Mouse (Mus musculus): ENCODE measurements around the gene Ropn1l. TPM values are rescaled to one million over a fixed set of nuclear protein-coding genes. Genes with fewer than 3 reads are reported as not detected.

Gene Ropn1l
- polyA plus RNA-seq, 1 experiment = 10.3 TPM

- Histone ChIP-seq H3K79me2 (ENCODE audit: control insufficient read depth, insufficient read depth) (no peaks in the 10 kb centered on the region), H3K4me2 (ENCODE audit: low read depth) (no peak overlapping the region), H3K27me3 (ENCODE audit: control insufficient read depth, insufficient read depth, insufficient read length) (no peaks in the 10 kb centered on the region), H3ac (ENCODE audit: control insufficient read depth, insufficient read length) (no peak overlapping the region), H3K4me3 (no peak overlapping the region), H3K36me3 (ENCODE audit: control insufficient read depth, insufficient read depth) (no peaks in the 10 kb centered on the region)
- no peak for TF ChIP-seq E2F4 (IDR thresholded peaks at IDR 0.05; ENCODE audit: insufficient read depth)
- TF ChIP-seq POLR2A (IDR thresholded peaks at IDR 0.05; ENCODE audit: insufficient read length, low read depth) = no peak
- no peak for TF ChIP-seq TCF3 (IDR thresholded peaks at IDR 0.05; ENCODE audit: insufficient read length, low read depth)
Observed at GRCm38 (mm10) chr15:31407490-31407889, 46.0 kb downstream of the Ropn1l start.

- TF ChIP-seq CEBPB (IDR thresholded peaks at IDR 0.05; ENCODE audit: insufficient read depth, poor library complexity, severe bottlenecking) (no peak), REST (IDR thresholded peaks at IDR 0.05; ENCODE audit: insufficient read depth, insufficient read length) (no peak), USF1 (IDR thresholded peaks at IDR 0.05; ENCODE audit: low read depth) (no peak), E2F4 (IDR thresholded peaks at IDR 0.05; ENCODE audit: insufficient read depth) (no peak), POLR2A (IDR thresholded peaks at IDR 0.05; ENCODE audit: insufficient read length, low read depth) (no peak), MAX (IDR thresholded peaks at IDR 0.05; ENCODE audit: low read depth) (no peak), TCF12 (IDR thresholded peaks at IDR 0.05; ENCODE audit: insufficient read depth, poor library complexity, severe bottlenecking) (no peak), TCF3 (IDR thresholded peaks at IDR 0.05; ENCODE audit: insufficient read length, low read depth) (no peak), SRF (IDR thresholded peaks at IDR 0.05; ENCODE audit: control insufficient read depth, insufficient read length, low read depth) (no peak), MYOG (IDR thresholded peaks at IDR 0.05; ENCODE audit: control insufficient read depth in 1 of 3, insufficient read depth in 1 of 3, insufficient read length in 2 of 3, low read depth in 2 of 3) (no peak), MYOD1 (IDR thresholded peaks at IDR 0.05; ENCODE audit: control insufficient read depth in 1 of 3, insufficient read length in 2 of 3, low read depth in 2 of 3) (no peak), POLR2AphosphoS2 (IDR thresholded peaks at IDR 0.05; ENCODE audit: insufficient read length, low read depth) (no peak)
- no peak overlapping the region for H3ac ChIP-seq (ENCODE audit: control insufficient read depth, insufficient read length)
Observed at GRCm38 (mm10) chr15:31406881-31407280, 46.7 kb downstream of the Ropn1l start.

GRCm38 (mm10) chr15:31404346-31404745, 49.2 kb downstream of the Ropn1l start:
- H3K36me3 ChIP-seq (ENCODE audit: control insufficient read depth, insufficient read depth) = no peaks in the 10 kb centered on the region
- no peaks in the 10 kb centered on the region for H3K27me3 ChIP-seq (ENCODE audit: control insufficient read depth, insufficient read depth, insufficient read length)
- TF ChIP-seq POLR2A (IDR thresholded peaks at IDR 0.05; ENCODE audit: insufficient read length, low read depth) = no peak
- no peak for TF ChIP-seq CEBPB (IDR thresholded peaks at IDR 0.05; ENCODE audit: insufficient read depth, poor library complexity, severe bottlenecking)
- TF ChIP-seq USF1 (IDR thresholded peaks at IDR 0.05; ENCODE audit: low read depth) = no peak
- no peak for TF ChIP-seq TCF12 (IDR thresholded peaks at IDR 0.05; ENCODE audit: insufficient read depth, poor library complexity, severe bottlenecking)
- TF ChIP-seq SRF (IDR thresholded peaks at IDR 0.05; ENCODE audit: control insufficient read depth, insufficient read length, low read depth) = no peak
- no peak for TF ChIP-seq TCF3 (IDR thresholded peaks at IDR 0.05; ENCODE audit: insufficient read length, low read depth)
- TF ChIP-seq POLR2AphosphoS2 (IDR thresholded peaks at IDR 0.05; ENCODE audit: insufficient read length, low read depth) = no peak
- TF ChIP-seq MAX (IDR thresholded peaks at IDR 0.05; ENCODE audit: low read depth) = no peak
- no peak for TF ChIP-seq E2F4 (IDR thresholded peaks at IDR 0.05; ENCODE audit: insufficient read depth)
- TF ChIP-seq MYOD1 (IDR thresholded peaks at IDR 0.05; ENCODE audit: control insufficient read depth in 1 of 3, insufficient read length in 2 of 3, low read depth in 2 of 3) = no peak
- TF ChIP-seq MYOG (IDR thresholded peaks at IDR 0.05; ENCODE audit: control insufficient read depth in 1 of 3, insufficient read depth in 1 of 3, insufficient read length in 2 of 3, low read depth in 2 of 3) = no peak
- H3K4me3 ChIP-seq = no peak overlapping the region
- no peak overlapping the region for H3K4me2 ChIP-seq (ENCODE audit: low read depth)
- no peaks in the 10 kb centered on the region for H3K79me2 ChIP-seq (ENCODE audit: control insufficient read depth, insufficient read depth)
- no peak overlapping the region for H3ac ChIP-seq (ENCODE audit: control insufficient read depth, insufficient read length)

More at GRCm38 (mm10) chr15:31406881-31407280, 46.7 kb downstream of the Ropn1l start:
- Histone ChIP-seq H3K4me2 (ENCODE audit: low read depth) (no peak overlapping the region), H3K79me2 (ENCODE audit: control insufficient read depth, insufficient read depth) (no peaks in the 10 kb centered on the region), H3K4me3 (no peak overlapping the region), H3K36me3 (ENCODE audit: control insufficient read depth, insufficient read depth) (no peaks in the 10 kb centered on the region), H3K27me3 (ENCODE audit: control insufficient read depth, insufficient read depth, insufficient read length) (no peaks in the 10 kb centered on the region)

GRCm38 (mm10) chr15:31402200-31402892, 51.2 kb downstream of the Ropn1l start:
- Histone ChIP-seq H3K4me2 (ENCODE audit: low read depth) (no peak overlapping the region), H3ac (ENCODE audit: control insufficient read depth, insufficient read length) (no peak overlapping the region), H3K4me3 (no peak overlapping the region), H3K27me3 (ENCODE audit: control insufficient read depth, insufficient read depth, insufficient read length) (no peaks in the 10 kb centered on the region), H3K79me2 (ENCODE audit: control insufficient read depth, insufficient read depth) (no peaks in the 10 kb centered on the region), H3K36me3 (ENCODE audit: control insufficient read depth, insufficient read depth) (no peaks in the 10 kb centered on the region)
- TF ChIP-seq TCF12 (IDR thresholded peaks at IDR 0.05; ENCODE audit: insufficient read depth, poor library complexity, severe bottlenecking) (no peak), POLR2AphosphoS2 (IDR thresholded peaks at IDR 0.05; ENCODE audit: insufficient read length, low read depth) (no peak), MYOG (IDR thresholded peaks at IDR 0.05; ENCODE audit: control insufficient read depth in 1 of 3, insufficient read depth in 1 of 3, insufficient read length in 2 of 3, low read depth in 2 of 3) (peak in 1 of 3 experiments; percentile 17)

- H3K27me3 ChIP-seq (ENCODE audit: control insufficient read depth, insufficient read depth, insufficient read length) = no peaks in the 10 kb centered on the region
- no peak overlapping the region for H3K4me3 ChIP-seq
- H3ac ChIP-seq (ENCODE audit: control insufficient read depth, insufficient read length) = no peak overlapping the region
- TF ChIP-seq REST (IDR thresholded peaks at IDR 0.05; ENCODE audit: insufficient read depth, insufficient read length) (no peak), TCF12 (IDR thresholded peaks at IDR 0.05; ENCODE audit: insufficient read depth, poor library complexity, severe bottlenecking) (no peak), TCF3 (IDR thresholded peaks at IDR 0.05; ENCODE audit: insufficient read length, low read depth) (no peak), CEBPB (IDR thresholded peaks at IDR 0.05; ENCODE audit: insufficient read depth, poor library complexity, severe bottlenecking) (no peak), MAX (IDR thresholded peaks at IDR 0.05; ENCODE audit: low read depth) (no peak), E2F4 (IDR thresholded peaks at IDR 0.05; ENCODE audit: insufficient read depth) (no peak), USF1 (IDR thresholded peaks at IDR 0.05; ENCODE audit: low read depth) (no peak), SRF (IDR thresholded peaks at IDR 0.05; ENCODE audit: control insufficient read depth, insufficient read length, low read depth) (no peak), MYOG (IDR thresholded peaks at IDR 0.05; ENCODE audit: control insufficient read depth in 1 of 3, insufficient read depth in 1 of 3, insufficient read length in 2 of 3, low read depth in 2 of 3) (no peak), MYOD1 (IDR thresholded peaks at IDR 0.05; ENCODE audit: control insufficient read depth in 1 of 3, insufficient read length in 2 of 3, low read depth in 2 of 3) (no peak), POLR2AphosphoS2 (IDR thresholded peaks at IDR 0.05; ENCODE audit: insufficient read length, low read depth) (no peak), POLR2A (IDR thresholded peaks at IDR 0.05; ENCODE audit: insufficient read length, low read depth) (no peak)
- H3K36me3 ChIP-seq (ENCODE audit: control insufficient read depth, insufficient read depth) = no peaks in the 10 kb centered on the region
- no peak overlapping the region for H3K4me2 ChIP-seq (ENCODE audit: low read depth)
- no peaks in the 10 kb centered on the region for H3K79me2 ChIP-seq (ENCODE audit: control insufficient read depth, insufficient read depth)
Observed at GRCm38 (mm10) chr15:31400974-31401373, 52.6 kb downstream of the Ropn1l start.

All from myocyte (in vitro differentiated cells).